Mouse (Mus musculus) adrenal gland, adult 2 months (tissue): ENCODE measurements around the gene Ipo8. TPM values are rescaled to one million over a fixed set of nuclear protein-coding genes. Genes with fewer than 3 reads are reported as not detected.

Source experiments
- DNase-seq: peaks from one replicate; pipeline ENCODE4 v3.0.0; 2021
- polyA plus RNA-seq: library from polyadenylated mRNA; depleted of rRNA; stranded (reverse); fragments of >200 nt; gene quantifications from 2 replicates; pipeline ENCODE4 v1.2.3, GENCODE M21; 2012; rRNA removed
- total RNA-seq, 2 experiments: library from RNA; stranded (reverse); gene quantifications; 2 replicates each; pipeline ENCODE4 v1.2.3; 2021

Ipo8 gene
- total and polyA plus RNA-seq, 3 experiments, result 8.1 to 46.8 (median 42.1) TPM

- DNase-seq, result no peak
Observed at GRCm38 (mm10) chr6:148756535-148756934, 74.7 kb downstream of the Ipo8 start.

GRCm38 (mm10) chr6:148751400-148751799 lies 79.9 kb downstream of the Ipo8 start:
- no peak for DNase-seq

GRCm38 (mm10) chr6:148750183-148750582 lies 81.1 kb downstream of the Ipo8 start:
- DNase-seq, result no peak

GRCm38 (mm10) chr6:148740521-148741226 lies 90.6 kb downstream of the Ipo8 start:
- peak; percentile 22 for DNase-seq

GRCm38 (mm10) chr6:148736390-148736789 lies 94.9 kb downstream of the Ipo8 start:
- DNase-seq, result no peak

GRCm38 (mm10) chr6:148734012-148734411 lies 97.3 kb downstream of the Ipo8 start:
- DNase-seq, result no peak

GRCm38 (mm10) chr6:148732920-148733319 lies 98.3 kb downstream of the Ipo8 start:
- DNase-seq, result no peak

GRCm38 (mm10) chr6:148728571-148728970 lies 102.7 kb downstream of the Ipo8 start:
- DNase-seq, result no peak

GRCm38 (mm10) chr6:148727871-148728524 lies 103.3 kb downstream of the Ipo8 start:
- DNase-seq, result peak; percentile 74

- no peak for DNase-seq
Observed at GRCm38 (mm10) chr6:148724453-148724852, 106.8 kb downstream of the Ipo8 start.

Other genes starting within 250 kb of the Ipo8 start
- gene Caprin2, start 64.8 kb upstream of the Ipo8 start, total RNA-seq, result 10 to 100 TPM; 10.2 to 16.5 TPM
- 4.2 and 6.9 TPM in 2 replicates for gene Caprin2, start 64.8 kb upstream of the Ipo8 start, polyA plus RNA-seq
- gene Sinhcaf, start 115.0 kb upstream of the Ipo8 start, total RNA-seq, result 10 to 100 TPM; 19.8 to 21.4 TPM
- gene Sinhcaf, start 115.0 kb upstream of the Ipo8 start, polyA plus RNA-seq, result 1.2 and 1.5 TPM in 2 replicates